Mouse (Mus musculus) heart, embryonic 11.5 days (tissue): ENCODE measurements around the gene Zfand2b. TPM values are rescaled to one million over a fixed set of nuclear protein-coding genes. Genes with fewer than 3 reads are reported as not detected.

Experiments used
- ATAC-seq: fragments of 200-750 bp; cut with Nextera tagmentation; replicated peaks from 2 replicates; pipeline ENCODE4 v1.8.0; 2017; ENCODE audit warnings: moderate library complexity; ENCODE audit not compliant: insufficient number of reproducible peaks, low FRiP score, low TSS enrichment
- H3K27ac ChIP-seq: fragments of 300-500 bp; sonication (generic); 2 replicates; pipeline ENCODE4 v1.5.1; 2014; ENCODE audit warnings: mild to moderate bottlenecking, low read depth, low read length
- H3K27me3 ChIP-seq: fragments of 300-500 bp; sonication (generic); 2 replicates; pipeline ENCODE4 v1.6.1; 2014; ENCODE audit warnings: mild to moderate bottlenecking, low read length, mixed read lengths; ENCODE audit not compliant: control insufficient read depth, insufficient read depth
- H3K36me3 ChIP-seq: fragments of 300-500 bp; sonication (generic); 2 replicates; pipeline ENCODE4 v1.6.1; 2014; ENCODE audit warnings: mild to moderate bottlenecking, low read length, moderate library complexity, mixed read lengths; ENCODE audit not compliant: control insufficient read depth, insufficient read depth
- H3K4me1 ChIP-seq: fragments of 300-500 bp; sonication (generic); 2 replicates; pipeline ENCODE4 v1.6.1; 2014; ENCODE audit warnings: low read length; ENCODE audit not compliant: control insufficient read depth, insufficient read depth
- H3K4me2 ChIP-seq: fragments of 300-500 bp; sonication (generic); 2 replicates; pipeline ENCODE4 v1.6.1; 2014; ENCODE audit warnings: mild to moderate bottlenecking, moderate library complexity
- H3K4me3 ChIP-seq: fragments of 300-500 bp; sonication (generic); 2 replicates; pipeline ENCODE4 v1.5.1; 2014; ENCODE audit warnings: low read depth, low read length
- H3K9ac ChIP-seq: fragments of 300-500 bp; sonication (generic); 2 replicates; pipeline ENCODE4 v1.6.1; 2014; ENCODE audit warnings: mild to moderate bottlenecking, low read depth, low read length, moderate library complexity
- H3K9me3 ChIP-seq: fragments of 300-500 bp; sonication (generic); replicated peaks from 2 replicates; pipeline ENCODE4 v1.6.1; 2016; ENCODE audit warnings: low read length; ENCODE audit not compliant: control insufficient read depth
- WGBS: fragments of 180-500 bp; shearing (Covaris S2); extraction: QIAGEN DNeasy Blood & Tissue Kit; methylation state at CpG from one replicate; pipeline ENCODE4 v1.1.7; 2014; ENCODE audit not compliant: insufficient replicate concordance; 5-methylcytosine and 5-hydroxymethylcytosine counted together
- polyA plus RNA-seq: library from polyadenylated mRNA; unstranded; fragments of >200 nt; fragmentation: Nextera tagmentation; extraction: Ambion mirVana; gene quantifications from 2 replicates; pipeline ENCODE4 v1.2.1, GENCODE M21; 2014

The Zfand2b gene
- polyA plus RNA-seq, 1 experiment from 2014 or later: 31.9 TPM

GRCm38 (mm10) chr1:75136730-75137129 lies 31.7 kb upstream of the Zfand2b start:
- no peaks in the 10 kb centered on the region for H3K27me3 ChIP-seq
- peak overlapping the region; percentile 22 for H3K27ac ChIP-seq
- peak; percentile 72; the same call in 1 of the 2 replicates for ATAC-seq
- H3K9me3 ChIP-seq: no peaks in the 10 kb centered on the region
- no peak overlapping the region for H3K4me2 ChIP-seq
- H3K9ac ChIP-seq: no peak overlapping the region
- peaks cover 6% of the 10 kb centered on the region; the same call in 1 of the 2 replicates for H3K4me1 ChIP-seq
- WGBS: 25% methylated on average over 3 of the region's 3 CpGs
- H3K36me3 ChIP-seq: peaks cover 17% of the 10 kb centered on the region; the same call in 1 of the 2 replicates
- H3K4me3 ChIP-seq: no peak overlapping the region

- H3K4me1 ChIP-seq: peaks cover 10% of the 10 kb centered on the region; the same call in 1 of the 2 replicates
Observed at GRCm38 (mm10) chr1:75138448-75138847, 30.0 kb upstream of the Zfand2b start.

GRCm38 (mm10) chr1:75140601-75141190 lies 27.8 kb upstream of the Zfand2b start:
- Histone ChIP-seq H3K9ac (peak overlapping the region; percentile 96), H3K36me3 (peaks cover 25% of the 10 kb centered on the region), H3K9me3 (no peaks in the 10 kb centered on the region), H3K4me2 (peak overlapping the region; percentile 87), H3K27me3 (no peaks in the 10 kb centered on the region), H3K4me1 (peaks cover 10% of the 10 kb centered on the region; the same call in 1 of the 2 replicates), H3K4me3 (peak overlapping the region; percentile 89), H3K27ac (peak overlapping the region; percentile 97; the same call in 1 of the 2 replicates)
- WGBS: 62% methylated on average over 4 of the region's 4 CpGs
- ATAC-seq: no peak

More at GRCm38 (mm10) chr1:75138448-75138847, 30.0 kb upstream of the Zfand2b start:
- H3K4me2 ChIP-seq: no peak overlapping the region
- H3K9me3 ChIP-seq: no peaks in the 10 kb centered on the region
- H3K27ac ChIP-seq: no peak overlapping the region
- no peak for ATAC-seq
- no peak overlapping the region for H3K4me3 ChIP-seq
- WGBS: 72% methylated on average over 2 of the region's 2 CpGs
- peaks cover 17% of the 10 kb centered on the region; the same call in 1 of the 2 replicates for H3K36me3 ChIP-seq
- H3K9ac ChIP-seq: no peak overlapping the region
- no peaks in the 10 kb centered on the region for H3K27me3 ChIP-seq

DNA sequence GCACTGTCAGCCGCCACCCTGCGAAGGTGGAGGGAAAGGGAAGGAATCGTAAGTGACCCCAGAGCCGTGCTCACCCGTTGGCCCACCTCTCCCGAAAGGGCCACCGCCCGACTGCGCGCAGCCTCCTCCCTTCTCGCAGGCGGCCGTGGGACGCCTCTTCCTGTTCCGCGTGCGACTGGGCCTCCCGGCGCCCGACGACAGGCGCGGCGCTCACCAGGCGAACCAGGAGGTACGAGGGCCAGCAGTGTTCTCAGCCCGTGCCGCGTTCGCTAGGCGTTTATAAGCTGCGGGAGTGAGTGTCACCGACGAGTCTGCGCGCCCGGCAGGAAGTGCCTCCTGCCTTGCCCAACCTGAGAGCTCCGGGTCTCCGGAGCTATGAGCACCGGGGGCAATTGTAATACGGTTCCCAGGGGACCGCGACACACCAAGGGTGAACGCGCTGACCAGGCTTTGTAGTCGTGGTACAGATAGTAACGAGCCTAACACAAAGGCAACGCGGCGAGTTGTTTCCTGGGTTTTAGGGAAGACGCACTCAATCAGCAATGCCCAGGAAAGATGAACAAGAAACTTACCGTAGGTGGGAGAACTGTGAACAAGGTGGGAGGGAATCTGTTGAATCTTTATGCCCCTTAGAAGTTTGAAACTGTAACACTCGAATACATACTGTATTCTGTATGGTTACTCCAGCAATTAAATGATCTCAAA lies 26.8 kb upstream of the Zfand2b start:
- no peak; the same call in 1 of the 2 replicates for ATAC-seq
- Histone ChIP-seq H3K27ac (peak overlapping the region; percentile 97), H3K27me3 (no peaks in the 10 kb centered on the region), H3K4me1 (peaks cover 10% of the 10 kb centered on the region; the same call in 1 of the 2 replicates), H3K4me2 (peak overlapping the region; percentile 87), H3K9me3 (no peaks in the 10 kb centered on the region), H3K36me3 (peaks cover 31% of the 10 kb centered on the region), H3K4me3 (peak overlapping the region; percentile 89), H3K9ac (peak overlapping the region; percentile 96)
- WGBS: under 1% methylated on average over 53 of the region's 53 CpGs

DNA sequence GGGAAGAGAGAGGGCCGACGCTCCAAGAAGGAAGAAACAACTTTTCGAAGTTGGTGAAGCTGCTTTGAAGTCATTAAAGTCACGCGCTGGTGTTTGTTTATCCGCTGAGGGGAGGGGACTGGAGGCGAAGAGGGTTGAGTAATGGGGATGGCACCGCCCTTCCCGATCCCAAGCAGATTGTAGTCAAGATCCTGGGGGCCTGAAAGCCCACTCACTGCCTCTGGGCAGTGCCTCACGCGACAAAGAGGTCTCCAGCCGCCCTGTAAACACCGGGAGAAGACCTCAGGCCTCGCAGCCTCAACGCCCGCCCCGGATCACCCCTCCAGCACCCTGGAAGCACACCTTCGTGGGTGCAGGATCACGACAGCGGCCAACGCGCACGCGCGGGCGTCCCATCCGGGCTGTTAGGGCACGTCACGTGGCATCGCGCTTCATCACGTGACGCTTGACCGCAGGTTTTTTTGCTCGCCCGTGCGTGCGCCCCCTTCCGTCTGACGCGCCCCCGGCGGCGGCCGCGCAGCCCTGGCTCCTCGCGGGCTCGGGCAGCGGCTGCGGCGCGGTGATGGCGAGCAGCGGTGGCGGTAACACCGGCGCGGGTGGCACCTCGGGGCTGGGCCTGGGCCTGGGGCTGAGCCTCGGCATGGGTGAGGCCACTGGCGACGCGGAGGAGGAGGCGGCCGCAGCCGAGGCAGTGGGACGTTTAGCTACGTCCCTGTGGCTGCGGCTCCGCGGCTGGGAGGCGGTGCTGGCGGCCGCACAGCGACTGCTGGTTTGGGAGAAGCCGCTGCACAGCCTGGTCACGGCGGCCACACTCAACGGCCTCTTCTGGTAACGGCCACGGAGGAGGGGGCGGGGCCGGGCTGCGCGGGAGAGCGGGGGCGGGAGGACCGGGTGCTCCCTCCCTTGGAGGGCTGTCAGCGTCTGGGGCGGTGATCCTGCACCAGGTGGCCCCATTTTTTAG lies 25.9 kb upstream of the Zfand2b start, which contains the start of the genes Cnppd1 and Retreg2:
Gene Cnppd1, minus strand, starts transcription at position 411 of the 961 bp plus-strand sequence.
Gene Retreg2, plus strand, starts transcription at position 478 of the 961 bp plus-strand sequence.
- Histone ChIP-seq H3K4me3 (peak within 1 kb of the TSS; percentile 89), H3K9ac (peak within 1 kb of the TSS; percentile 96), H3K27me3 (no peaks in the 10 kb centered on the region), H3K4me1 (peaks cover 10% of the 10 kb centered on the region; the same call in 1 of the 2 replicates), H3K9me3 (no peaks in the 10 kb centered on the region), H3K36me3 (peaks cover 34% of the 10 kb centered on the region), H3K4me2 (peak within 1 kb of the TSS; percentile 87), H3K27ac (peak within 1 kb of the TSS; percentile 97)
- WGBS: under 1% methylated on average over 85 of the region's 91 CpGs
- ATAC-seq: peak; percentile 87

DNA sequence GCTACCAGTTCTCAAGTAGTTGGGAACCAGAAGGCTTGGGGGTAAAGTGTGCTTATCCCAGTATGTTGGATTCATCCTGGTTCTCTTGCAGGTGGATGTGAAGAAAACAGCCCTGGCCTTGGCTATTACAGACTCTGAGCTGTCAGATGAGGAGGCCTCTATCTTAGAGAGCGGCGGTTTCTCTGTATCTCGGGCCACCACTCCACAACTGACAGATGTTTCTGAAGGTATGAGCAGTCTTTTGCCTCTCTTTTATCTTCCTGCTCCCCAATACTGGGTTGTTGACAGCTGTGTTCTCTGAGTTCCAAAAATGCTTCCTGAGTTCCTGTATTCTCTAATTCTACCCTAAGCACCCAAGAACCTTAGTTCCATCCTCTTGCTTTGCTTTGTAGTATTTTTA lies 22.9 kb upstream of the Zfand2b start:
- H3K36me3 ChIP-seq: peaks cover 29% of the 10 kb centered on the region
- ATAC-seq: no peak

DNA sequence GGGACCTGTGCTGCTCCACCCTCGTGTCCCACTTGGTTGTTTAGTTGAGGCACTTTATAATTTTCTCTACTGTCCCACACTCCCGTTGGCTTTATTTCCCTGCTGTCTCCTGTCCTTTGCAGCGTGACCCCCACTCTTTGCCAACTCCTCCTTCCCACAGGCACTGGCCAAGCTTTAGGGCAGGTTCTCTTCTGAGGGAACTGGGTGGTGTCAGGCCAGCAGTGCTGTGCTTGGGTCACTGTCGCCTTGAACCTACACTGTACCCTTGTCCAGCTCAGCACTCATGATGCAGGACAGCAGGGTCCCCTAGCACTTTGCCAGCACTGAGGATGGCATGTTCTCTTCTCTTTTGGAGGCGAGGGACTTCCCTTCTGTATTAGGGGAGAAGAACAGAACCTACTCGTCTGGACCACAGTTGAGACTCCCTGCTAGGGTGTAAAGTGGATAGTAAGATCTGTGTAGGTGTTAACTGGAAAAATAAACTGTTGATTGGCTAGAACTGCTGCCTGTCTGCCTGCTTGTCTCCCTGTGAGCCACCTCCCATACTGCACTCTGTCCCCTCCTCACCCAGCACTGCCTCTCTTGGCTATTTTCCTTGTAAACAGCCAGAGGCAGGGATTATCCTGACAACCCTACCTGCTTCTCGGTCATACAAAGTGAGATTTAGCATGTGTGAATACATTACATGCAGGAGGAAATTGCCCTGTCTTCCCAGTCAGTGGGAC lies 20.9 kb upstream of the Zfand2b start:
- WGBS: 62% methylated on average over 7 of the region's 7 CpGs
- Histone ChIP-seq H3K27me3 (no peaks in the 10 kb centered on the region), H3K9ac (no peak overlapping the region), H3K36me3 (peaks cover 29% of the 10 kb centered on the region), H3K9me3 (no peaks in the 10 kb centered on the region), H3K27ac (no peak overlapping the region), H3K4me3 (no peak overlapping the region), H3K4me2 (no peak overlapping the region), H3K4me1 (peaks cover 3% of the 10 kb centered on the region; the same call in 1 of the 2 replicates)
- ATAC-seq: no peak

More for the DNA sequence above, 22.9 kb upstream of the Zfand2b start:
- Histone ChIP-seq H3K9ac (no peak overlapping the region), H3K4me2 (no peak overlapping the region), H3K9me3 (no peaks in the 10 kb centered on the region), H3K27ac (no peak overlapping the region), H3K4me3 (no peak overlapping the region), H3K4me1 (peaks cover 10% of the 10 kb centered on the region; the same call in 1 of the 2 replicates), H3K27me3 (no peaks in the 10 kb centered on the region)
- WGBS: 70% methylated on average over 3 of the region's 3 CpGs
